Mouse (Mus musculus) liver, adult 2 months (tissue): ENCODE measurements around the gene Wwc2. TPM values are rescaled to one million over a fixed set of nuclear protein-coding genes. Genes with fewer than 3 reads are reported as not detected.
"Not testable (repeated sequence)": the region's sequence is repeated elsewhere in the genome, so short reads cannot be mapped to it uniquely, and the experiment has no call there.

ENCODE experiments used
- DNase-seq: peaks from one replicate; pipeline ENCODE4 v3.0.0-alpha.2; 2011; ENCODE audit warnings: low read depth, low spot score; ENCODE audit errors: extremely low read depth
- H3K27ac ChIP-seq: fragments of 200-500 bp; replicated peaks from 2 replicates; pipeline ENCODE4 v1.5.1; 2012; ENCODE audit warnings: low read depth, mild to moderate bottlenecking, control low read depth, inconsistent platforms, low read length; ENCODE audit not compliant: insufficient read depth
- H3K27me3 ChIP-seq: fragments of 200-500 bp; 2 replicates; pipeline ENCODE4 v1.6.1; 2012; ENCODE audit warnings: mild to moderate bottlenecking, moderate library complexity, low read length, inconsistent platforms; ENCODE audit not compliant: control insufficient read depth, insufficient read depth
- H3K36me3 ChIP-seq: fragments of 200-500 bp; 2 replicates; pipeline ENCODE4 v1.6.1; 2012; ENCODE audit warnings: low read length, inconsistent platforms; ENCODE audit not compliant: control insufficient read depth, insufficient read depth
- H3K4me1 ChIP-seq: fragments of 200-500 bp; 2 replicates; pipeline ENCODE4 v1.6.1; 2011; ENCODE audit warnings: low read length; ENCODE audit not compliant: control insufficient read depth, insufficient read depth
- H3K4me3 ChIP-seq: fragments of 200-500 bp; 2 replicates; pipeline ENCODE4 v1.5.1; 2011; ENCODE audit warnings: low read depth, mild to moderate bottlenecking, control low read depth, low read length, moderate library complexity; ENCODE audit not compliant: insufficient read depth
- H3K79me2 ChIP-seq: fragments of 200-500 bp; 2 replicates; pipeline ENCODE4 v1.6.1; 2012; ENCODE audit warnings: inconsistent platforms, mild to moderate bottlenecking, low read length, moderate library complexity; ENCODE audit not compliant: control insufficient read depth, insufficient read depth
- H3K9ac ChIP-seq: fragments of 200-500 bp; 2 replicates; pipeline ENCODE4 v1.6.1; 2012; ENCODE audit warnings: low read depth, mild to moderate bottlenecking, control low read depth, inconsistent platforms, low read length
- CTCF ChIP-seq: fragments of 200-500 bp; IDR thresholded peaks from 2 replicates; pipeline ENCODE4 v1.5.1; 2011; ENCODE audit warnings: low read depth, low read length, control low read depth
- POLR2A ChIP-seq: fragments of 200-500 bp; IDR thresholded peaks from 2 replicates; pipeline ENCODE4 v1.6.1; 2011; ENCODE audit warnings: low read length, control low read depth; ENCODE audit not compliant: insufficient read depth; ENCODE audit errors: extremely low read depth
- WGBS: fragments of 180-500 bp; shearing (Covaris S2); methylation state at CpG from one replicate; pipeline ENCODE4 v1.1.7; 2018; 5-methylcytosine and 5-hydroxymethylcytosine counted together
- polyA plus RNA-seq: library from polyadenylated mRNA; depleted of rRNA; stranded (reverse); fragments of >200 nt; gene quantifications from 2 replicates; pipeline ENCODE4 v1.2.3, GENCODE M21; 2012
- total RNA-seq: library from RNA; depleted of rRNA; stranded (reverse); fragments of >200 nt; gene quantifications from 2 replicates; pipeline ENCODE4 v1.2.3, GENCODE M21; 2014

Gene Wwc2
- total and polyA plus RNA-seq, 2 experiments: 2.3 to 3.7 TPM

- H3K9ac ChIP-seq: no peak within 1 kb of the TSS
- DNase-seq: no peak
- WGBS: 81% methylated on average over 13 of the region's 13 CpGs
- H3K79me2 ChIP-seq: no peaks in the 10 kb centered on the region
- H3K4me1 ChIP-seq: no peaks in the 10 kb centered on the region
- H3K4me3 ChIP-seq: no peak within 1 kb of the TSS
- H3K36me3 ChIP-seq: peaks cover 2% of the 10 kb centered on the region; the same call in 1 of the 2 replicates
- H3K27ac ChIP-seq: no peak within 1 kb of the TSS
- no peak for TF ChIP-seq POLR2A
- no peak for TF ChIP-seq CTCF
- no peaks in the 10 kb centered on the region for H3K27me3 ChIP-seq
Measured at GRCm38 (mm10) chr8:47824182-47824581, 166.5 kb downstream of the Wwc2 start, which contains the start of gene Cldn22. Gene Cldn22, plus strand, starts transcription at chr8:47824482.

DNA sequence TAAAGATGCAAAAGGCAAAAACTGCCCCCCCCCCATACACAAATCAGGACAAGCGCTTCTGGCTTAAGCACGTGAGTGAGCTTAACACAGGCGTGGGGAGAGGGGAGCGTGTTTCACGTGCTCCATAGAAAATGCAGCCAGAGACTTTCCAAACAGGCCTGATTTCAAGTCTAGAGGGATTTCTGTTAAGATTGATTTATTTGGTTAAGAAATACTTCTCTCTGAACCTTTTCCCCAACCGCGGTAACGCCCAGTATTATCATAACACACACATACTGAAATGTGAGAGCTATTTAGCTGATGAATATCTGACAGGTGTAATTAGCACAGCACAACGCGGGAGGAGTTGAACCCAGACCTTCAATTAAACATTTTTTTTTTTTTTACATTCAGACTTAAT, 166.9 kb downstream of the Wwc2 start:
- Histone ChIP-seq H3K79me2 (no peaks in the 10 kb centered on the region), H3K36me3 (peaks cover 2% of the 10 kb centered on the region; the same call in 1 of the 2 replicates), H3K4me3 (no peak overlapping the region), H3K4me1 (no peaks in the 10 kb centered on the region), H3K27ac (no peak overlapping the region), H3K27me3 (no peaks in the 10 kb centered on the region), H3K9ac (no peak overlapping the region)
- WGBS: 82% methylated on average over 10 of the region's 10 CpGs
- no peak for TF ChIP-seq POLR2A
- TF ChIP-seq CTCF: no peak
- DNase-seq: no peak

DNA sequence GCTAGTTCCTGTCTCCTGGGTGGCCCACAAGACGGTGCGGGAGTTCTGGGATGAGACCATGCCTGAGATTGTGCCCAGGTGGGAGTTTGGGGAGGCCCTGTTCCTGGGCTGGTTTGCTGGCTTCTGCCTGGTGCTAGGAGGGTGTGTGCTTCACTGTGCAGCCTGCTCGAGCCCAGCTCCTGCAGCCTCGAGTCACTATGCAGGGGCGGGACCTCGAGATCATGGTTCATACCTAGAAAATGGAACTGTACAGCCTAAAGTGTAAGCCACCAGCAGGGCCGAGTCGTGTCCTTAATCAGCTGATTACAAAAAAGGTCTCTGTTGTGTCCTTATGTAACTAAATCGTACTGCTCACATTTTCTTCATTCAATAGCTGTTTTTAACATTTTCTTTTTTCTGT, 168.2 kb downstream of the Wwc2 start:
- not testable (repeated sequence) for H3K9ac ChIP-seq, H3K27me3 ChIP-seq, H3K4me1 ChIP-seq, H3K79me2 ChIP-seq, DNase-seq, H3K27ac ChIP-seq, H3K4me3 ChIP-seq, H3K36me3 ChIP-seq
- WGBS: 75% methylated on average over 7 of the region's 9 CpGs

- TF ChIP-seq CTCF (no peak), POLR2A (no peak)
- 84% methylated on average over 6 of the region's 6 CpGs for WGBS
- no peak within 1 kb of the TSS for H3K9ac ChIP-seq
Measured at GRCm38 (mm10) chr8:47821843-47822242, 168.9 kb downstream of the Wwc2 start, which contains the start of gene Cldn24. Gene Cldn24, plus strand, starts transcription at chr8:47822143.

DNA sequence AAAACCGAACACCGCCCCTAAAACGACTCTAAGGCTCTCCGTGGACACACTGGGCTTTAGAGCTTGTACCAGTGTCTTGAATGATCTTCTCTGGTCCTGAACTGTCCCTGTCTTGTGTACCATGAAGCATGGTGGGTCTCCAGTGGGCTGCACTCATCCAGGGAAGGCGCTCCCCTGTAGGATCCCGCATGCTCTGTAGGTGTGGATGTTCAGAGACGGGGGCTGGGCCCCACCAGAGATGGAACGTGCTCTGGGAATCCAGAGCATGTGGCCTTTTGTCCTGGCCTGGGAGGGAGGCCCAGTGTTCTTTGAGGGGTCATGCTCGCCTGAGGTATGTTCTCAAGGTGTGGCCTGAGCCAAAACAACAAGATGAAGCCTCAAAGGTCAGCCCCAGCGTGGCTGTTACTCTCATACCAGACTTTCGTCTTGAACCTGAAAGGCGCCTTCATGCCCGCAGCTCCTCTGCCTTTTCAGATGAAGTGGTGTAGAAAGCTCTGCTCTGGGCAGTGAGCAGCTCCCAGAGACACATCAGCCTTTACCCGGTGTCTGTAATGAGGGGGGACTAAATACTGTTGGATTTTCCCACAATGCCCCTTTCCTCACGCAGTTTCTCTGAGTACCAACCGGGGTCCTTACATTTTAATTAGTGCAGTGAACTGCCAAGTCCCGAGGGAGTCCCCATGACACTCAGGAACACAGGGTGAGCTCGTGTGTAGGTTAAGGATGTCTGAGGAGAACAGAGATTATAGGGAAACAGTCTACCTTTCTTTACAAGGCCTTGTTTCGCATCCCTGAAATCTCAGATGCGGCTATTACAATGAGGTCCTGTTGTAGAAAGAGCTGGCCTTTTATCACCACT, 169.6 kb downstream of the Wwc2 start:
- no peak for DNase-seq
- Histone ChIP-seq H3K4me1 (no peaks in the 10 kb centered on the region), H3K36me3 (no peaks in the 10 kb centered on the region), H3K27me3 (no peaks in the 10 kb centered on the region), H3K79me2 (no peaks in the 10 kb centered on the region), H3K27ac (no peak overlapping the region), H3K9ac (no peak overlapping the region), H3K4me3 (no peak overlapping the region)
- WGBS: 91% methylated on average over 20 of the region's 20 CpGs
- TF ChIP-seq POLR2A (no peak), CTCF (no peak)

More at GRCm38 (mm10) chr8:47821843-47822242, 168.9 kb downstream of the Wwc2 start, which contains the start of gene Cldn24:
- Histone ChIP-seq H3K4me3 (no peak within 1 kb of the TSS), H3K27me3 (no peaks in the 10 kb centered on the region), H3K4me1 (no peaks in the 10 kb centered on the region), H3K27ac (no peak within 1 kb of the TSS), H3K36me3 (no peaks in the 10 kb centered on the region), H3K79me2 (no peaks in the 10 kb centered on the region)
- no peak for DNase-seq

- H3K4me1 ChIP-seq: no peaks in the 10 kb centered on the region
- H3K4me3 ChIP-seq: no peak overlapping the region
- WGBS: 91% methylated on average over 8 of the region's 8 CpGs
- H3K36me3 ChIP-seq: no peaks in the 10 kb centered on the region
- H3K27ac ChIP-seq: no peak overlapping the region
- H3K79me2 ChIP-seq: no peaks in the 10 kb centered on the region
- TF ChIP-seq CTCF (no peak), POLR2A (no peak)
- no peak for DNase-seq
- H3K27me3 ChIP-seq: no peaks in the 10 kb centered on the region
- no peak overlapping the region for H3K9ac ChIP-seq
Measured at GRCm38 (mm10) chr8:47819034-47819433, 171.7 kb downstream of the Wwc2 start.
